8 mouse cellular contexts compared by ENCODE assay signal in genomic region chr1:132388813-132389803, GRCm38 (mm10). TPM values are rescaled to one million over a fixed set of nuclear protein-coding genes. Genes with fewer than 3 reads are reported as not detected.
DNase-seq lines count a peak whose midpoint lies in the region; ATAC-seq and TF ChIP-seq lines count a peak whose summit lies in the region.

No protein-coding gene starts in this region.

- peak overlapping the region; percentile 70 for H3K4me3 ChIP-seq in bone marrow, adult 2 months (replicated peaks; ENCODE audit: control insufficient read depth, low read depth, low read length)
- peak overlapping the region; percentile 82 for H3K4me3 ChIP-seq in heart, embryonic 10.5 days
- H3K4me3 ChIP-seq in liver, embryonic 11.5 days (ENCODE audit: low read depth, low read length): peak overlapping the region; percentile 56
- peak overlapping the region; percentile 45 for H3K4me3 ChIP-seq in olfactory bulb, adult 2 months (ENCODE audit: insufficient read depth, low read depth, low read length)

- H3K27me3 ChIP-seq in heart, embryonic 10.5 days (ENCODE audit: insufficient read depth, poor library complexity, severe bottlenecking): 0 out of 2 replicates have a peak, but pooled peaks cover 10% of the 10 kb centered on the region
- no peaks in the 10 kb centered on the region for H3K27me3 ChIP-seq in liver, embryonic 11.5 days (replicated peaks; ENCODE audit: control insufficient read depth, insufficient read depth, low read length)

- ATAC-seq in liver, embryonic 11.5 days (replicated peaks; ENCODE audit: low FRiP score): peak; percentile 30; the same call in 1 of the 2 replicates

- TF ChIP-seq POLR2A in bone marrow, adult 2 months (IDR thresholded peaks at IDR 0.05; ENCODE audit: borderline replicate concordance, control insufficient read depth, low read depth, low read length): no peak
- no peak for TF ChIP-seq POLR2A in olfactory bulb, adult 2 months (IDR thresholded peaks at IDR 0.05; ENCODE audit: insufficient read depth, low read depth, low read length)

- H3K36me3 ChIP-seq in heart, embryonic 10.5 days: 0 out of 2 replicates have a peak, but pooled peaks cover 2% of the 10 kb centered on the region
- no peaks in the 10 kb centered on the region for H3K36me3 ChIP-seq in liver, embryonic 11.5 days (ENCODE audit: control insufficient read depth, insufficient read depth, low read length)

- no peaks in the 10 kb centered on the region; the same call in 1 of the 2 replicates for H3K4me1 ChIP-seq in bone marrow, adult 2 months (ENCODE audit: control insufficient read depth, insufficient read depth, low read length)
- H3K4me1 ChIP-seq in heart, embryonic 10.5 days: peaks cover 67% of the 10 kb centered on the region
- peaks cover 52% of the 10 kb centered on the region for H3K4me1 ChIP-seq in liver, embryonic 11.5 days (replicated peaks; ENCODE audit: control insufficient read depth, insufficient read depth, low read length)
- H3K4me1 ChIP-seq in olfactory bulb, adult 2 months (ENCODE audit: control insufficient read depth, insufficient read depth, low read length): peaks cover 35% of the 10 kb centered on the region

- DNase-seq in cerebellum, adult 8-10 months: peak; percentile 28
- DNase-seq in cerebellum, postnatal 4 days (ENCODE audit: low spot score in 2 of 2): no peak
- no peak for DNase-seq in heart, embryonic 10.5 days (ENCODE audit: low spot score)
- DNase-seq in liver, embryonic 11.5 days (ENCODE audit: low spot score): no peak
- DNase-seq in right cerebral cortex, postnatal 36 days (ENCODE audit: low spot score in 2 of 2): no peak
- no peak for DNase-seq in urinary bladder, adult 2 months (ENCODE audit: low spot score)

- peak overlapping the region; percentile 86 for H3K27ac ChIP-seq in bone marrow, adult 2 months (ENCODE audit: control insufficient read depth, insufficient read depth, low read depth, low read length, poor library complexity)
- peak overlapping the region; percentile 77 for H3K27ac ChIP-seq in heart, embryonic 10.5 days
- H3K27ac ChIP-seq in liver, embryonic 11.5 days (ENCODE audit: low read depth, low read length): peak overlapping the region; percentile 77
- peak overlapping the region; percentile 79 for H3K27ac ChIP-seq in olfactory bulb, adult 2 months (ENCODE audit: insufficient read depth, low read depth, low read length)

- TF ChIP-seq CTCF in bone marrow, adult 2 months (IDR thresholded peaks at IDR 0.05; ENCODE audit: control insufficient read depth, insufficient read depth, low read length): no peak
- no peak for TF ChIP-seq CTCF in olfactory bulb, adult 2 months (IDR thresholded peaks at IDR 0.05; ENCODE audit: insufficient read depth, low read depth, low read length)

- WGBS in bone marrow, adult 2 months: 48% methylated on average over 8 of the region's 8 CpGs
- 40% methylated on average over 8 of the region's 8 CpGs for WGBS in heart, embryonic 10.5 days
- 45% methylated on average over 8 of the region's 8 CpGs for WGBS in liver, embryonic 11.5 days
- WGBS in olfactory bulb, adult 2 months: 29% methylated on average over 8 of the region's 8 CpGs

- peak overlapping the region; percentile 97 for H3K4me2 ChIP-seq in liver, embryonic 11.5 days

- H3K9ac ChIP-seq in liver, embryonic 11.5 days (ENCODE audit: low read depth, low read length): peak overlapping the region; percentile 77

- H3K9me3 ChIP-seq in heart, embryonic 10.5 days: no peaks in the 10 kb centered on the region
- no peaks in the 10 kb centered on the region for H3K9me3 ChIP-seq in liver, embryonic 11.5 days (ENCODE audit: control insufficient read depth, low read length)

RNA-seq across cellular contexts. Expression of gene Tmcc2, which starts 2.0 kb away (rescaled TPM):
- 246 and 316 TPM in 2 replicates for polyA plus RNA-seq in bone marrow, adult 2 months (2011; ENCODE audit: insufficient read depth, insufficient read length, low replicate concordance, missing spikeins)
- polyA plus RNA-seq in heart, embryonic 10.5 days (2016; fragmentation: Nextera tagmentation; extraction: Ambion mirVana): 10.1 and 12.6 TPM in 2 replicates
- polyA plus RNA-seq in liver, embryonic 11.5 days (2014; fragmentation: Nextera tagmentation; extraction: Ambion mirVana): 24.6 and 28.1 TPM in 2 replicates
- polyA plus RNA-seq in olfactory bulb, adult 2 months (2012; ENCODE audit: insufficient read depth, insufficient read length, low replicate concordance, missing spikeins): not detected in 2 replicates
- polyA plus RNA-seq in urinary bladder, adult 2 months (2012; rRNA removed): 7.9 and 9.8 TPM in 2 replicates

RNA-seq across cellular contexts. Expression of gene Dstyk, which starts 28.2 kb away (rescaled TPM):
- polyA plus RNA-seq in bone marrow, adult 2 months (2011; ENCODE audit: insufficient read depth, insufficient read length, low replicate concordance, missing spikeins): 9.6 and 13.7 TPM in 2 replicates
- polyA plus RNA-seq in heart, embryonic 10.5 days (2016; fragmentation: Nextera tagmentation; extraction: Ambion mirVana): 10.6 and 10.8 TPM in 2 replicates
- polyA plus RNA-seq in liver, embryonic 11.5 days (2014; fragmentation: Nextera tagmentation; extraction: Ambion mirVana): 7.2 TPM in 2 replicates
- not detected in 2 replicates for polyA plus RNA-seq in olfactory bulb, adult 2 months (2012; ENCODE audit: insufficient read depth, insufficient read length, low replicate concordance, missing spikeins)
- polyA plus RNA-seq in urinary bladder, adult 2 months (2012; rRNA removed): 20.2 and 20.8 TPM in 2 replicates
